Mouse (Mus musculus): ENCODE measurements around the gene Gm21958. TPM values are rescaled to one million over a fixed set of nuclear protein-coding genes. Genes with fewer than 3 reads are reported as not detected.
A peak's percentile ranks its signal among the peaks of the same experiment; 100 is the strongest.

Gene Gm21958
- total RNA-seq (2021), result not detected
- long read RNA-seq, experiment 1, result 0 reads
- long read RNA-seq, experiment 2, result 0 reads

GRCm38 (mm10) chr3:54714253-54714652 lies at the start of gene Gm21958:
TSS of gene Gm21958 (minus strand) at chr3:54714353.
- intact Hi-C loops (cut with DNase I), result no loop called here
- DNase-seq, result no peak

- intact Hi-C loops (cut with DNase I), result no loop called here
- no peak for DNase-seq
Measured at GRCm38 (mm10) chr3:54761258-54761657, 47.1 kb upstream of the Gm21958 start.

- intact Hi-C loops (cut with DNase I), result no loop called here
Measured at GRCm38 (mm10) chr3:54760321-54761115, 46.4 kb upstream of the Gm21958 start.

GRCm38 (mm10) chr3:54759211-54759610 lies 45.1 kb upstream of the Gm21958 start:
- intact Hi-C loops (cut with DNase I), result no loop called here
- no peak for DNase-seq

More at GRCm38 (mm10) chr3:54760321-54761115, 46.4 kb upstream of the Gm21958 start:
- no peak for DNase-seq

- intact Hi-C loops (cut with DNase I), result no loop called here
- DNase-seq, result no peak
Measured at GRCm38 (mm10) chr3:54757446-54757845, 43.3 kb upstream of the Gm21958 start.

GRCm38 (mm10) chr3:54756058-54756457 lies 41.9 kb upstream of the Gm21958 start:
- DNase-seq, result peak; percentile 10 to 26
- intact Hi-C loops (cut with DNase I), result no loop called here

- peak; percentile 75 to 77 for DNase-seq
- intact Hi-C loops (cut with DNase I), result no loop called here
Measured at GRCm38 (mm10) chr3:54755145-54756041, 41.2 kb upstream of the Gm21958 start, which contains the start of gene Smad9. TSS of gene Smad9 (plus strand) at chr3:54755582.

- no peak for DNase-seq
- intact Hi-C loops (cut with DNase I), result no loop called here
Measured at GRCm38 (mm10) chr3:54753411-54753810, 39.3 kb upstream of the Gm21958 start.

- peak in 1 of 2 experiments; percentile 23 for DNase-seq
- intact Hi-C loops (cut with DNase I), result no loop called here
Measured at GRCm38 (mm10) chr3:54745799-54746198, 31.6 kb upstream of the Gm21958 start.

- intact Hi-C loops (cut with DNase I), result no loop called here
- DNase-seq, result no peak
Measured at GRCm38 (mm10) chr3:54741965-54742364, 27.8 kb upstream of the Gm21958 start.

- intact Hi-C loops (cut with DNase I), result loop anchor here (5.0 kb wide), 2 partner anchors 70 to 325 kb away; partner anchors contain the start of gene Rfxap
- DNase-seq, result no peak
Measured at GRCm38 (mm10) chr3:54737317-54737716, 23.2 kb upstream of the Gm21958 start.

GRCm38 (mm10) chr3:54736101-54736927 lies 22.2 kb upstream of the Gm21958 start:
- intact Hi-C loops (cut with DNase I), result loop anchor here (5.0 kb wide), 2 partner anchors 71 to 326 kb away; partner anchors contain the start of gene Rfxap
- DNase-seq, result peak; percentile 7 to 17

- DNase-seq, result peak; percentile 95 to 96
- intact Hi-C loops (cut with DNase I), result loop anchor here (2.0 to 5.0 kb wide), 3 partner anchors 43 to 327 kb away; partner anchors contain the start of genes Rfxap and Supt20
Measured at GRCm38 (mm10) chr3:54735247-54736046, 21.3 kb upstream of the Gm21958 start, which contains the start of the genes Exosc8 and Alg5. TSS of gene Exosc8 (minus strand) at chr3:54735393. TSS of gene Alg5 (plus strand) at chr3:54735539.

GRCm38 (mm10) chr3:54734411-54735246 lies 20.5 kb upstream of the Gm21958 start:
- intact Hi-C loops (cut with DNase I), result loop anchor here (2.0 to 5.0 kb wide), 3 partner anchors 42 to 328 kb away; partner anchors contain the start of genes Rfxap and Supt20
- peak; percentile 94 to 95 for DNase-seq

GRCm38 (mm10) chr3:54732371-54732770 lies 18.2 kb upstream of the Gm21958 start:
- DNase-seq, result no peak
- intact Hi-C loops (cut with DNase I), result no loop called here

GRCm38 (mm10) chr3:54731626-54732150 lies 17.5 kb upstream of the Gm21958 start:
- intact Hi-C loops (cut with DNase I), result no loop called here
- no peak for DNase-seq

- intact Hi-C loops (cut with DNase I), result no loop called here
- DNase-seq, result no peak
Measured at GRCm38 (mm10) chr3:54728100-54728499, 13.9 kb upstream of the Gm21958 start.

- intact Hi-C loops (cut with DNase I), result no loop called here
- DNase-seq, result no peak
Measured at GRCm38 (mm10) chr3:54727588-54727987, 13.4 kb upstream of the Gm21958 start.

All from heart, postnatal 14 days (tissue).